Mouse (Mus musculus) frontal cortex, postnatal 10 days (tissue): Measurements from ENCODE around the gene Lrrc17.

ENCODE experiments used
- DNase-seq, 2 experiments: peaks; one replicate each; pipeline ENCODE4 v3.0.0; 2022; ENCODE audit warnings: low spot score in 2 of 2, mixed read lengths in 1 of 2

The Lrrc17 gene

DNA sequence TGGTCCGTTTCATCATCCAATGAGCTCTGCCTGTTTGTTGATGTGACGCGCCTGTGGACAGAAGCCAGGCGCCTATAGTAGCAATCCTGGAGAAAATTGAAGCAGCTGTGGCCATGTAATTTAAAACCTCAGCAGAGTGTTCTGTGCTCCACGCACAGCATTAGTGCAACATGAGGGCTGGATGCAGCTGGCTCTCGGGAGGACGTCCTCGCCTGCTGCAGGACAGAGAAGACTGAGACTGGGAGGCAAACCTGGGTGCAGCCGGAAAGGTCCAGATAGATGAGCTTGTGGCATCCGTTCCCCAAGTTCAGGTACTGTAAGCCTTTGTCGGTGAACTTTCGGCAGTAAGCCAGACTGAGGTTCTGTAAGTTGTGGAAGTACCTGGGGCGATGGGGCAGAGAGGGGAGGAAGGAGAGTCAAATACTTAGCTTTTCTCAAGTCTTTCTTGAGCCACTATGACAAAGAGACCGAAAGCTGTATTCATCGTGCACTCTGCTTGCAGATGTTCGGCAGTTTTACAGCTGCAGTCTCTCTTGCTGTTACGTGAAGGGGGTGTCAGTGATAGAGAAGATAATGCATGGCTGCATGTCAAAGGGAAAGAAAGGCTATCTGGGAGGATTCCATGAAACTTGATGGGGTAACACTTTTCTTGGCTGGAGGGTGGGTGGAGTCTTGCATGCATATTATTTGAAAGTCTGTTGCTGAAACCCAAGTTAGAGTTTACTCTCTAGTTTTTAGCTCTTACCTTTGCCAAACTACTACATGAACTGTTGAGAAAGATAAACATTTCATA, at the start of gene Lrrc17:
Gene Lrrc17 (plus strand): TSS at position 151 of the 793 bp plus-strand sequence.
- no peak for DNase-seq

DNA sequence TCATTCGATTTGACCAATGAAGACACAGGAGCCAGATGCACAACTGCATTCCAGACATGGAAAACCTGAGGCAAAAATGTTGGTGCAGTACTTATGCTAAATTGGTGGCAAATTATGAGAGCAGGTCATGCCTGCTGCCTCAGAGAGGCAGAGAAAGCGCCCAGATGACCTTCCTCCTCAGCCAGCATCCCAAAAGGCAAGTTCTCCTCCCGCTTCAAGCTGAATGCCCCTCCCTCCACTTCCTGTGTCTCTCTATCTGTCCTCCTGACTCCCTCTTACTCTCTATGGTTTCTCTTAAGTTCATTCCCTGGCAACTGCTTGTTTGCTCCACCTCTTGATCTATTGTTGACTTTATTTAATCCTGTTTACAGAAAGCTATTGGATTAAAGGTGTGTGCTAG, 48.6 kb upstream of the Lrrc17 start:
- no peak for DNase-seq

DNA sequence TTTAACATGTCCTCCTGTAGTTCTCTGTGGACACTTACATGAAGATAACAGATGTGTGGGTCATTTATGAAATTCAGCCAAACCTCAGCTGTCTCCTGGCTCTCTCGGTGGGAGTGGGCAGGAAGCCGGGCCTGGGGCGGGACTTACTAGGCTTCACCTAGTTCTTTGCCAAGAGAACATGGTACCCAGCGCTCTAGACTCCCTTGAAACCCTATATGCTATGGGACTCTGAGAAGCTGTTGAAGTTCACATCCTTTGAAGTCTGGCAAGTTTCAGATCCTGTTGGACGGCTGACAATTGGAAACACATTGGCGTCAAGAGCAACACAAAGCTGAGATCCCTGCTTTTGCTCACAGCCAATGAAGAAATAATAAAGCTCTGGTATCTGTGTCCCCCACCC, 47.0 kb upstream of the Lrrc17 start:
- DNase-seq: no peak

GRCm38 (mm10) chr5:21496881-21497280, 46.5 kb upstream of the Lrrc17 start:
- no peak for DNase-seq

DNA sequence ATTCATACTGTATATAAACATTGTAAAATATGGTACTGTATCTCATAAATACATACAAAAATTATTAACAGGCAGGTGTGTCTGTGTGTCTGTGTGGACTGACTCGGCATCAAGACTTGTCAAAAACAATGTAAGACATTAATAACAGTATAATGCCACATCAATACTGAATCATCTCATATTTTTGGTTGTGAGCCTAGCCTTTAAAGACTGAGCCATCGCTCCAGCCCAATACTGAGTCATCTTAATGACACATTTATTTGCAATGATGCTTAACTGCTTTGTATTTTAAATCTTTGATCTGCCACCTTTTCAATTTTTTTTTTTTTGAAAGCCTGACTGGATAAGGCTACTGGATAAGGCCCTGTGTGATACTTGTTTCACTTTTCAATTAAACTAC, 44.9 kb upstream of the Lrrc17 start:
- no peak for DNase-seq

GRCm38 (mm10) chr5:21498925-21499324, 44.4 kb upstream of the Lrrc17 start:
- DNase-seq: no peak

- no peak for DNase-seq
Observed at GRCm38 (mm10) chr5:21500133-21500532, 43.2 kb upstream of the Lrrc17 start.

GRCm38 (mm10) chr5:21500941-21501340, 42.4 kb upstream of the Lrrc17 start:
- no peak for DNase-seq

- no peak for DNase-seq
Observed at GRCm38 (mm10) chr5:21502936-21503610, 40.3 kb upstream of the Lrrc17 start.

GRCm38 (mm10) chr5:21505159-21505558, 38.2 kb upstream of the Lrrc17 start:
- DNase-seq: no peak

GRCm38 (mm10) chr5:21506887-21507286, 36.5 kb upstream of the Lrrc17 start:
- DNase-seq: no peak

DNA sequence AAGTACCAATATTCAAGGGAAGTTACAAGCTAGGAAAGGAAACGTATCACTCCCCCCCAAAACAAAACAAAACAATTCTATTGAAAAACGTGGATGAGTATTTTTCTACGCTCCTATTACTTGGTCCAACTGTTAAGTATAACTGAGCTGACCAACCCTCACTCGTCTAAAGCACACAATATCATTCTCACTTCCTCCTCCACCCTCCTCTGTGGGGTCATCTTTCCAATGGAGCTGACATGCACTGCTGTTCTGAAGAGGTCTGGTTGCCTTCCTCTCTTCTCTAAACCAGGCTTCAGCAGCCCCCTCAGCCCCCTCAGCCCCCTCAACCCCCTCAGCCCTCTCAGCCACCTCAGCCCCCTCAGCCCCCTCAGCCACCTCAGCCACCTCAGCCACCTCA, 33.6 kb upstream of the Lrrc17 start:
- DNase-seq: no peak

- DNase-seq: no peak
Observed at GRCm38 (mm10) chr5:21513363-21513762, 30.0 kb upstream of the Lrrc17 start.

- DNase-seq: no peak
Observed at GRCm38 (mm10) chr5:21517562-21517961, 25.8 kb upstream of the Lrrc17 start.

DNA sequence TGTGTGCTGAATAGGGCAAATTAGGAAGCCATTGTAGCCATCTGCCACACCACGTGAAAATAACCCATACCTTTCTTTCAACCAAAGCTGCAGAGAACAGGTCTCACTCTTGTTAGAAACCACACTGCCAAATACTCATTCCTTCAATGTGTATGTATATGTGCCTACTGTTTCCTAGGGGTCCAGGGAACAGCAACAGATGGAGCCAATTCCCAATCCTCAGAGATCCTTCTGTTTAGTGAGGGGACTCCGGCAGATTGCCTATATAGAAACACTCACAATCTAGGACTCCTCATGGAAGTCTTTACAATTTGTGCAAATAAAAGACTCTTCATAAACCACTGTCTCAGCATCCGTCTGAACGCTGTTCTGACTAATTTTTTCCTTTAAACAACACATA, 25.2 kb upstream of the Lrrc17 start:
- no peak for DNase-seq

- DNase-seq: no peak
Observed at GRCm38 (mm10) chr5:21519166-21519565, 24.2 kb upstream of the Lrrc17 start.

DNA sequence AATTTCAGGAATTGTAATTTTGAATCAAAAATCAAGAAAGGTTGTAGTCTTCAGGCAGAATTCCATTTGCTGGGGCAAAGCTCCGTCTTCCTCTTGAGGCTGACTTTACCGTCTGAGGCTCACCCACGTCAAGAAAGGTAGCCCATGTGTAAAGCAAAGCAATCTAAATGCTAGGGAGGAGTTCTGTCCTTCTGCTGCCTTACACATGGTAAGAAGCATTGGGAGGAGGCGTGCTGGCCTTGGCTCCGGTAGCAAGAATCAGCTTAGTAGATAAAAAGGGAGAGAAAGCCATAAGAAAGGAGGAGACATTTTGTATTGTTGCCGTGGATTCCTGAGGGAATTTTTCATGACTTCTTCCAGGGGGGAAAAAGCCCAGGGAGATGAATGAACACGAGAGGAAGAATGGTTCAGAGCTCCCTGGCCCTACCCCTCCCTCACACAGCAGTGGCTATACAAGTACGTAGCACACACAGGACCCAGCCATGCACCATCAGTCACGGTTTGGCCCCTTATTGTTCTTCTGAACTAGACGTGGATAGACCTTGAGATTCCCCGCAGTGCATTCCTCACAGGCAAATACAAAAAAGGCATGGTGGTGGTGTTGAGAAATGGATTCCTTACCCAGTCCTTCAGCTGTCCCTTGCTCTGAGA, 16.4 kb upstream of the Lrrc17 start:
- no peak for DNase-seq

GRCm38 (mm10) chr5:21527488-21527911, 15.9 kb upstream of the Lrrc17 start:
- no peak for DNase-seq

GRCm38 (mm10) chr5:21528068-21528842, 15.1 kb upstream of the Lrrc17 start:
- DNase-seq: no peak

DNA sequence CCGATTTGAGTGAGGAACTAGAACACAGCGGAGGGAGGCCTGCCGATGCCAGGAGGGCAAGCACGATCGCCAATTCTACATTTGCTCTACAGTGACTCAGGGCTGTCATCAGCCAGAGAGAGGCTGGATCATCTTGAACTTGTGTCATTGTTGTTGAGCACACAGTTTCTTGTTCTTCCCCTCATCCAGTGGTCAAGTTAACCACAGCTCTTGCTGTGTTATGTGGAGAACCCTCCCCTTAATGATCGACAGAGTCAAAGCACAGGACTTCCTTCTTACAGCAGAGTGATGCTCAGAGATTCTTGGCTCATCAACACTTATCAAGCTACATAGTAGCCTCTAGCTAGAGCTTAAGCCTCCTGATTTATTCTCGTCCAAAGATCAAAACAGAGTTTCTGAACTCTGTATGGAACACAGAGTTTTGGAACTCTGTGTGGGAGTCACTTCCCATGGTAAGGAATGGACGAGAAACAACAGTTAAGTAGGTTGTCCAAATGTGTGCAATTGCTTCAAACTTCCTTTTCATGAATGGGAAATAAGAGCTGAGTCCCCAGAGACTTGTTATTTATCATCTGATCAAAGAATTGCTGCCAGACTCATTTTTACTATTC, 14.1 kb upstream of the Lrrc17 start:
- DNase-seq: no peak

GRCm38 (mm10) chr5:21532126-21532525, 11.2 kb upstream of the Lrrc17 start:
- DNase-seq: no peak

- DNase-seq: no peak
Observed at GRCm38 (mm10) chr5:21532921-21533320, 10.4 kb upstream of the Lrrc17 start.
